Mouse (Mus musculus): ENCODE measurements at regions not wholly inside any gene's neighbourhood (a gene's known extent, or its start where the extent isn't known, plus 50 kb on each side); places are given as distances from the start of the nearest gene placed in this dataset.

DNA sequence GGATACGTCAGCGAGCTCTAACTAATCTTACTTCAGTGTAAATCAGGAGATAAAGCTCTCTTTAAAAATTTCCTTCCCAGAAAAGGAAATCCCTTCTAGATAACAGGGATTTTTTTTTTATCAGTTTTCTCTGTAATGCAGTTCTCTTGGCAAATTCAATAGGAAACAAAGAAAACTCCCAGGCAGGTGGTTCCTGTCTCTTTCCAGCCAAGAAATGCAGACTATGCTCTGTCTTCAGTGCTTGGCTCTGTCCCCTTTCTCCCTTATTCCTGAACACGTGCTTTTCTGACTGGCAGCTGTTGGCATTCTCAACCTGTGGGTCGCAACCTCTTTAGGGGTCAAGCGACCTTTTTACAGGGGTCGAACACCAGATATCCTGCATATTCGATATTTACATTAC is 121.5 kb downstream of the Gm5426 start:
- ATAC-seq (ENCODE audit: low FRiP score, low TSS enrichment) (no peak), DNase-seq (ENCODE audit: low spot score) (no peak)

DNA sequence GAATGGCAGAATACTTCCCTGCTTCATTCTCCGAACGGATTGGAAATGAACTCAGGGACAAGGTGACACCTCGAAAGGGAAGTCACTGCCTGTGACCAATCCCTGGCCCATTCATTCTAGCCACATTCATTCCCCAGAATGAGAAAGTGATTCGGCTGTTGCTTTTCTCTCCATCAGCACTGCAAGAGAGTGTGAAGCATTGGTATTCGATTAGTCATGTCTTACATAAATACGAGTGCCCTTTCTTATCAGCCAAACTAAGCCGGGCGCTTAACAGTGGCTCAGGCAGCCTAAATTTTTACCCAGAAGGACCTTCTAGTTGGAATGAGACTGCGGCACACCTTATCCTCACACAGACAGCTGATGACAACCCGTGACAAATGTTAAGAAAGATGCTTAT is 122.8 kb downstream of the Gm5426 start:
- no peaks in the 10 kb centered on the region for H3K4me1 ChIP-seq (replicated peaks; ENCODE audit: control insufficient read depth, insufficient read depth)
- H3K9me3 ChIP-seq (ENCODE audit: control insufficient read depth, low read length) = no peaks in the 10 kb centered on the region
- TF ChIP-seq CTCF (IDR thresholded peaks at IDR 0.05; ENCODE audit: low read depth) = no peak
- 54% methylated on average over 10 of the region's 10 CpGs for WGBS
- no peaks in the 10 kb centered on the region for H3K36me3 ChIP-seq (ENCODE audit: control insufficient read depth, insufficient read depth, low read length)
- H3K4me3 ChIP-seq (ENCODE audit: low read depth, low read length) = no peak overlapping the region
- no peak overlapping the region for H3K4me2 ChIP-seq (replicated peaks; ENCODE audit: low read depth)
- no peak overlapping the region for H3K9ac ChIP-seq (ENCODE audit: low read length)
- no peaks in the 10 kb centered on the region for H3K27me3 ChIP-seq (ENCODE audit: control insufficient read depth, insufficient read depth, low read length)
- no peak overlapping the region for H3K27ac ChIP-seq (replicated peaks)
- ATAC-seq (ENCODE audit: low FRiP score, low TSS enrichment) (no peak), DNase-seq (ENCODE audit: low spot score) (no peak)

More for the DNA sequence above, 121.5 kb downstream of the Gm5426 start:
- H3K9me3 ChIP-seq (ENCODE audit: control insufficient read depth, low read length) = no peaks in the 10 kb centered on the region
- no peak overlapping the region for H3K4me3 ChIP-seq (ENCODE audit: low read depth, low read length)
- H3K36me3 ChIP-seq (ENCODE audit: control insufficient read depth, insufficient read depth, low read length) = no peaks in the 10 kb centered on the region
- no peaks in the 10 kb centered on the region for H3K4me1 ChIP-seq (replicated peaks; ENCODE audit: control insufficient read depth, insufficient read depth)
- H3K4me2 ChIP-seq (replicated peaks; ENCODE audit: low read depth) = no peak overlapping the region
- no peak overlapping the region for H3K27ac ChIP-seq (replicated peaks)
- TF ChIP-seq EP300 (optimal IDR thresholded peaks at IDR 0.05) (no peak), CTCF (IDR thresholded peaks at IDR 0.05; ENCODE audit: low read depth) (no peak)
- 73% methylated on average over 7 of the region's 7 CpGs for WGBS
- no peaks in the 10 kb centered on the region for H3K27me3 ChIP-seq (ENCODE audit: control insufficient read depth, insufficient read depth, low read length)
- no peak overlapping the region for H3K9ac ChIP-seq (ENCODE audit: low read length)

DNA sequence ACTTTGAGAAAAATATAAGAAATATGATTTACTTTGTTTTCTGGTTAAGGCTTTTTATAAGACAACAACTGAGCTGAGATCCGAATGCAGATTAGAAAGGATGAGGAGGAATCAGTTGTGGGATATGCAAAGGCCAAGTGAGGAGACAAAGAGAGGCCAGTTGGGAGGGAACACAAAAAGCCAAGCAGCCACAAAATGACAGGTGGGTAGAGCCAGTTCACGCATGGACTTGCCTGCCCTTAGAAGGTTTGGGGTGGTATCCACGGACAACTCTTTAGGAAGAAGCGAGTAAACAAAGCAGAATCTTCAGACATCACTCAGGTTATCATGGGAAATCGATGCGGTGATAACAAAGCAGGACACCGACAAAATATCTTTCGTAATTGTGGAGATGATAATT is 123.2 kb downstream of the Gm5426 start:
- Histone ChIP-seq H3K4me3 (ENCODE audit: low read depth, low read length) (no peak overlapping the region), H3K9me3 (ENCODE audit: control insufficient read depth, low read length) (no peaks in the 10 kb centered on the region), H3K9ac (ENCODE audit: low read length) (no peak overlapping the region), H3K36me3 (ENCODE audit: control insufficient read depth, insufficient read depth, low read length) (no peaks in the 10 kb centered on the region), H3K4me2 (replicated peaks; ENCODE audit: low read depth) (no peak overlapping the region), H3K27me3 (ENCODE audit: control insufficient read depth, insufficient read depth, low read length) (no peaks in the 10 kb centered on the region), H3K4me1 (replicated peaks; ENCODE audit: control insufficient read depth, insufficient read depth) (no peaks in the 10 kb centered on the region), H3K27ac (replicated peaks) (no peak overlapping the region)
- no peak for DNase-seq (ENCODE audit: low spot score)
- ATAC-seq (ENCODE audit: low FRiP score, low TSS enrichment) = no peak
- 83% methylated on average over 8 of the region's 8 CpGs for WGBS
- no peak for TF ChIP-seq CTCF (IDR thresholded peaks at IDR 0.05; ENCODE audit: low read depth)

DNA sequence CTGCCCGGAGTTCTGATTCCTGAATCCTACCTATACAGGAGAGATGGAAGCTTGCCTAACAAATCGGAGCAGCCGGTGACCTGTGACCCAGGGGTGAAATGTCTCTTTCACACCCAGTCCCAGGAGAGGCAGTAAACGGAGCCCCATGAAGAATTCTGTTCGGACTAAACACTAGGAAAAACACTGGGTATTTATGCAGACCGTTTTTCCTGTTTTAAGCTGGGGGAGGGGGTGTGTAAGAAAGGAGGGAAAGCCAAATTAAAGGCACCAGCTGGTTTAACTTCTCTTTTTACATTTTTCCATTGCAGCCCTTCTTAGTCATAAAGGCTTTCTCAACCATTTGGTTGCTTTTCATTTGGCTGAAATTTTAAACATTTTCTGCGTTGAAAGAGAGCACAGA is 127.1 kb downstream of the Gm5426 start:
- Histone ChIP-seq H3K9ac (ENCODE audit: low read length) (no peak overlapping the region), H3K27me3 (ENCODE audit: control insufficient read depth, insufficient read depth, low read length) (no peaks in the 10 kb centered on the region), H3K27ac (replicated peaks) (0 out of 2 replicates have a peak overlapping the region, but pooled peaks have one; percentile 0), H3K9me3 (ENCODE audit: control insufficient read depth, low read length) (no peaks in the 10 kb centered on the region), H3K4me3 (ENCODE audit: low read depth, low read length) (no peak overlapping the region), H3K4me2 (replicated peaks; ENCODE audit: low read depth) (no peak overlapping the region), H3K36me3 (ENCODE audit: control insufficient read depth, insufficient read depth, low read length) (no peaks in the 10 kb centered on the region), H3K4me1 (replicated peaks; ENCODE audit: control insufficient read depth, insufficient read depth) (peaks cover 4% of the 10 kb centered on the region)
- WGBS = 11% methylated on average over 7 of the region's 7 CpGs
- ATAC-seq (ENCODE audit: low FRiP score, low TSS enrichment) (no peak; the same call in 1 of the 2 replicates), DNase-seq (ENCODE audit: low spot score) (no peak)
- no peak for TF ChIP-seq CTCF (IDR thresholded peaks at IDR 0.05; ENCODE audit: low read depth)
- no peak for TF ChIP-seq EP300 (optimal IDR thresholded peaks at IDR 0.05)

DNA sequence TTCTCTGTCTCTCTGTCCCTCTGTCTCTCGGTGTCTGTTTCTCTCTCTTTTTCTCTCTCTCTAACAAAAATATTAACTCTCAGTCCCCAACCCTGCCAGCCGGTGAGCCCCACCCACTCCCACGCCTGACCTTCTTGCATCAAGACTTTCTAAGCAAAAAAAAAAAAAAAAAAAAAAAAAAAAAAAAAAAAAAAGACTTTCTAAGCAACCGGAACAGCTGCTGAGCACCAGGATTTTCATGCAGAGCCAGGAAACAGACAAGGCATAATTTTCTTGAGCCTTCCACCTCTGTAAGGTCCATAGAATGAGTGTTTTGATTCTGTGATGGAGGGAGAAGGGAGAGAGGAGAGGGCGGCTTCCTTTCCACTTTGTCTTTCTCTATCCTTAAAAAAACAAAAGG is 128.0 kb downstream of the Gm5426 start:
- ATAC-seq (ENCODE audit: low FRiP score, low TSS enrichment) = no peak
- 18% methylated on average over 5 of the region's 5 CpGs for WGBS
- no peak overlapping the region for H3K9ac ChIP-seq (ENCODE audit: low read length)
- H3K4me2 ChIP-seq (replicated peaks; ENCODE audit: low read depth) = no peak overlapping the region
- H3K36me3 ChIP-seq (ENCODE audit: control insufficient read depth, insufficient read depth, low read length) = no peaks in the 10 kb centered on the region
- peaks cover 4% of the 10 kb centered on the region for H3K4me1 ChIP-seq (replicated peaks; ENCODE audit: control insufficient read depth, insufficient read depth)
- H3K27ac ChIP-seq (replicated peaks) = no peak overlapping the region
- DNase-seq (ENCODE audit: low spot score) = no peak
- H3K27me3 ChIP-seq (ENCODE audit: control insufficient read depth, insufficient read depth, low read length) = no peaks in the 10 kb centered on the region
- no peak for TF ChIP-seq CTCF (IDR thresholded peaks at IDR 0.05; ENCODE audit: low read depth)
- no peak for TF ChIP-seq EP300 (optimal IDR thresholded peaks at IDR 0.05)
- H3K9me3 ChIP-seq (ENCODE audit: control insufficient read depth, low read length) = no peaks in the 10 kb centered on the region
- no peak overlapping the region for H3K4me3 ChIP-seq (ENCODE audit: low read depth, low read length)

GRCm38 (mm10) chr10:96264866-96265265 is 128.5 kb downstream of the Gm5426 start:
- H3K9ac ChIP-seq (ENCODE audit: low read length) = no peak overlapping the region
- WGBS = 62% methylated on average over 4 of the region's 4 CpGs
- TF ChIP-seq CTCF (IDR thresholded peaks at IDR 0.05; ENCODE audit: low read depth) (no peak), EP300 (optimal IDR thresholded peaks at IDR 0.05) (no peak)
- no peaks in the 10 kb centered on the region for H3K27me3 ChIP-seq (ENCODE audit: control insufficient read depth, insufficient read depth, low read length)
- H3K4me2 ChIP-seq (replicated peaks; ENCODE audit: low read depth) = no peak overlapping the region
- ATAC-seq (ENCODE audit: low FRiP score, low TSS enrichment) (peak; percentile 64; the same call in 1 of the 2 replicates), DNase-seq (ENCODE audit: low spot score) (no peak)
- H3K9me3 ChIP-seq (ENCODE audit: control insufficient read depth, low read length) = no peaks in the 10 kb centered on the region
- H3K4me3 ChIP-seq (ENCODE audit: low read depth, low read length) = no peak overlapping the region
- H3K27ac ChIP-seq (replicated peaks) = no peak overlapping the region
- H3K36me3 ChIP-seq (ENCODE audit: control insufficient read depth, insufficient read depth, low read length) = no peaks in the 10 kb centered on the region
- H3K4me1 ChIP-seq (replicated peaks; ENCODE audit: control insufficient read depth, insufficient read depth) = peaks cover 4% of the 10 kb centered on the region

Data from stomach, postnatal 0 days (tissue).